Mouse (Mus musculus) inflammation-experienced regulatory T-cells, adult 6 months (primary cell): Measurements from ENCODE around the gene E2f3. TPM values are rescaled to one million over a fixed set of nuclear protein-coding genes. Genes with fewer than 3 reads are reported as not detected.

Experiments used
- ATAC-seq: one replicate; pipeline ENCODE4 v1.8.0; 2017
- polyA plus RNA-seq, 3 experiments: library from polyadenylated mRNA; unstranded; fragments of 100-300 nt; shearing (Covaris generic); gene quantifications; one replicate each; pipeline ENCODE4 v1.2.1; 2017

The E2f3 gene
- polyA plus RNA-seq, 3 experiments from 2014 or later = 2.3 to 5.2 (median 2.9) TPM

- no peak for ATAC-seq
Measured at GRCm38 (mm10) chr13:29977358-29977757, 8.5 kb downstream of the E2f3 start.

- peak; percentile 53 for ATAC-seq
Measured at GRCm38 (mm10) chr13:29974066-29974465, 11.8 kb downstream of the E2f3 start.

GRCm38 (mm10) chr13:29973610-29974009, 12.3 kb downstream of the E2f3 start:
- no peak for ATAC-seq

- no peak for ATAC-seq
Measured at GRCm38 (mm10) chr13:29970333-29970732, 15.5 kb downstream of the E2f3 start.

- ATAC-seq = no peak
Measured at GRCm38 (mm10) chr13:29968636-29969035, 17.2 kb downstream of the E2f3 start.

- ATAC-seq = no peak
Measured at GRCm38 (mm10) chr13:29967367-29967766, 18.5 kb downstream of the E2f3 start.

GRCm38 (mm10) chr13:29966966-29967365, 18.9 kb downstream of the E2f3 start:
- ATAC-seq = no peak

- no peak for ATAC-seq
Measured at GRCm38 (mm10) chr13:29964087-29964486, 21.8 kb downstream of the E2f3 start.

- no peak for ATAC-seq
Measured at GRCm38 (mm10) chr13:29960416-29960815, 25.4 kb downstream of the E2f3 start.

- ATAC-seq = no peak
Measured at GRCm38 (mm10) chr13:29957731-29958254, 28.1 kb downstream of the E2f3 start.

- ATAC-seq = no peak
Measured at GRCm38 (mm10) chr13:29956821-29957421, 28.9 kb downstream of the E2f3 start.

GRCm38 (mm10) chr13:29955296-29955695, 30.6 kb downstream of the E2f3 start:
- no peak for ATAC-seq

GRCm38 (mm10) chr13:29954741-29955140, 31.1 kb downstream of the E2f3 start:
- no peak for ATAC-seq

GRCm38 (mm10) chr13:29953417-29954045, 32.3 kb downstream of the E2f3 start:
- no peak for ATAC-seq

- no peak for ATAC-seq
Measured at GRCm38 (mm10) chr13:29946045-29946444, 39.8 kb downstream of the E2f3 start.

- ATAC-seq = no peak
Measured at GRCm38 (mm10) chr13:29944915-29945570, 40.8 kb downstream of the E2f3 start.

GRCm38 (mm10) chr13:29944493-29944892, 41.4 kb downstream of the E2f3 start:
- ATAC-seq = no peak

GRCm38 (mm10) chr13:29943541-29944039, 42.3 kb downstream of the E2f3 start:
- no peak for ATAC-seq

- ATAC-seq = no peak
Measured at GRCm38 (mm10) chr13:29940071-29940470, 45.8 kb downstream of the E2f3 start.

- no peak for ATAC-seq
Measured at GRCm38 (mm10) chr13:29939399-29939798, 46.5 kb downstream of the E2f3 start.

- no peak for ATAC-seq
Measured at GRCm38 (mm10) chr13:29938776-29939175, 47.1 kb downstream of the E2f3 start.

- no peak for ATAC-seq
Measured at GRCm38 (mm10) chr13:29926168-29926567, 59.7 kb downstream of the E2f3 start.

- ATAC-seq = no peak
Measured at GRCm38 (mm10) chr13:29919841-29920240, 66.0 kb downstream of the E2f3 start.

- no peak for ATAC-seq
Measured at GRCm38 (mm10) chr13:29916561-29916960, 69.3 kb downstream of the E2f3 start.
